Mouse (Mus musculus) lung, adult 2 months (tissue): Measurements from ENCODE around the gene Prkg1.

Experiments
- CTCF ChIP-seq: fragments of 200-500 bp; IDR thresholded peaks from 2 replicates; pipeline ENCODE4 v1.5.1; 2011; ENCODE audit warnings: mild to moderate bottlenecking, low read length, control low read depth; ENCODE audit not compliant: insufficient read depth
- POLR2A ChIP-seq: fragments of 200-500 bp; IDR thresholded peaks from 2 replicates; pipeline ENCODE4 v1.6.1; 2011; ENCODE audit warnings: low read depth, mild to moderate bottlenecking, control low read depth, low read length, borderline replicate concordance; ENCODE audit errors: extremely low read depth

- TF ChIP-seq CTCF (no peak), POLR2A (no peak)
Measured at GRCm38 (mm10) chr19:31284581-31284980, 480.3 kb downstream of the Prkg1 start.
